Mouse (Mus musculus) ES-E14 (cell line): ENCODE results near the gene Ltbp3.

Experiments used
- CHD2 ChIP-seq: IDR thresholded peaks from 2 replicates; pipeline ENCODE4 v1.6.1; 2014; ENCODE audit warnings: mild to moderate bottlenecking, low read depth, low read length, inconsistent platforms
- ZNF384 ChIP-seq: IDR thresholded peaks from 2 replicates; pipeline ENCODE4 v1.6.1; 2012; ENCODE audit warnings: low read depth, low read length, inconsistent platforms

- TF ChIP-seq CHD2 (no peak), ZNF384 (no peak)
Measured at GRCm38 (mm10) chr19:5804371-5804899, 63.7 kb downstream of the Ltbp3 start.
